Mouse (Mus musculus): ENCODE measurements around the gene Atp2b4. TPM values are rescaled to one million over a fixed set of nuclear protein-coding genes. Genes with fewer than 3 reads are reported as not detected.

Gene Atp2b4
- polyA plus RNA-seq, 1 experiment from 2014 or later: 3.0 TPM

- no peak overlapping the region for H3K4me3 ChIP-seq
- no peaks in the 10 kb centered on the region for H3K9me3 ChIP-seq (replicated peaks)
- no peak for DNase-seq (ENCODE audit: low spot score)
- no peaks in the 10 kb centered on the region for H3K36me3 ChIP-seq
- peaks cover 46% of the 10 kb centered on the region for H3K4me1 ChIP-seq
- whole genome bisulfite sequencing: 53% methylated on average over 5 of the region's 5 CpGs
- peaks cover 20% of the 10 kb centered on the region for H3K27me3 ChIP-seq (ENCODE audit: low read depth, poor library complexity, severe bottlenecking)
- H3K27ac ChIP-seq (replicated peaks): peak overlapping the region; percentile 71
Observed at GRCm38 (mm10) chr1:133821144-133821543, 20.3 kb upstream of the Atp2b4 start.

- H3K4me1 ChIP-seq: peaks cover 36% of the 10 kb centered on the region
- WGBS: 40% methylated on average over 2 of the region's 2 CpGs
- no peaks in the 10 kb centered on the region for H3K9me3 ChIP-seq (replicated peaks)
- H3K27me3 ChIP-seq (ENCODE audit: low read depth, poor library complexity, severe bottlenecking): peaks cover 24% of the 10 kb centered on the region
- no peak for DNase-seq (ENCODE audit: low spot score)
- no peaks in the 10 kb centered on the region for H3K36me3 ChIP-seq
- 0 out of 2 replicates have a peak overlapping the region, but pooled peaks have one; percentile 71 for H3K27ac ChIP-seq (replicated peaks)
- H3K4me3 ChIP-seq: no peak overlapping the region
Observed at GRCm38 (mm10) chr1:133820100-133820499, 19.3 kb upstream of the Atp2b4 start.

- no peak for DNase-seq (ENCODE audit: low spot score)
- Histone ChIP-seq H3K9me3 (replicated peaks) (no peaks in the 10 kb centered on the region), H3K27me3 (ENCODE audit: low read depth, poor library complexity, severe bottlenecking) (peaks cover 24% of the 10 kb centered on the region), H3K4me1 (peaks cover 32% of the 10 kb centered on the region), H3K4me3 (no peak overlapping the region), H3K27ac (replicated peaks) (no peak overlapping the region), H3K36me3 (no peaks in the 10 kb centered on the region)
- 88% methylated on average over 2 of the region's 2 CpGs for WGBS
Observed at GRCm38 (mm10) chr1:133818531-133818930, 17.7 kb upstream of the Atp2b4 start.

- Histone ChIP-seq H3K27me3 (ENCODE audit: low read depth, poor library complexity, severe bottlenecking) (peaks cover 19% of the 10 kb centered on the region), H3K36me3 (no peaks in the 10 kb centered on the region), H3K27ac (replicated peaks) (0 out of 2 replicates have a peak overlapping the region, but pooled peaks have one; percentile 28), H3K4me1 (peaks cover 13% of the 10 kb centered on the region), H3K4me3 (no peak overlapping the region), H3K9me3 (replicated peaks) (no peaks in the 10 kb centered on the region)
- 77% methylated on average over 12 of the region's 12 CpGs for WGBS
- DNase-seq (ENCODE audit: low spot score): no peak
Observed at GRCm38 (mm10) chr1:133815747-133816491, 15.1 kb upstream of the Atp2b4 start.

- Histone ChIP-seq H3K4me3 (no peak overlapping the region), H3K4me1 (no peaks in the 10 kb centered on the region), H3K27me3 (ENCODE audit: low read depth, poor library complexity, severe bottlenecking) (no peaks in the 10 kb centered on the region), H3K27ac (replicated peaks) (no peak overlapping the region), H3K36me3 (no peaks in the 10 kb centered on the region), H3K9me3 (replicated peaks) (no peaks in the 10 kb centered on the region)
- no peak for DNase-seq (ENCODE audit: low spot score)
- whole genome bisulfite sequencing: 69% methylated on average over 5 of the region's 5 CpGs
Observed at GRCm38 (mm10) chr1:133809376-133809775, 8.5 kb upstream of the Atp2b4 start.

- DNase-seq (ENCODE audit: low spot score): no peak
- WGBS: 88% methylated on average over 8 of the region's 8 CpGs
- no peaks in the 10 kb centered on the region for H3K4me1 ChIP-seq
Observed at GRCm38 (mm10) chr1:133808020-133808419, 7.2 kb upstream of the Atp2b4 start.

GRCm38 (mm10) chr1:133801743-133802142 lies 902 bp upstream of the Atp2b4 start:
- DNase-seq (ENCODE audit: low spot score): no peak
- 80% methylated on average over 5 of the region's 5 CpGs for WGBS
- no peaks in the 10 kb centered on the region for H3K9me3 ChIP-seq (replicated peaks)
- H3K27ac ChIP-seq (replicated peaks): no peak overlapping the region
- peaks cover 45% of the 10 kb centered on the region for H3K4me1 ChIP-seq
- H3K27me3 ChIP-seq (ENCODE audit: low read depth, poor library complexity, severe bottlenecking): peaks cover 51% of the 10 kb centered on the region
- no peaks in the 10 kb centered on the region for H3K36me3 ChIP-seq
- no peak overlapping the region for H3K4me3 ChIP-seq

More at GRCm38 (mm10) chr1:133808020-133808419, 7.2 kb upstream of the Atp2b4 start:
- Histone ChIP-seq H3K27ac (replicated peaks) (no peak overlapping the region), H3K4me3 (no peak overlapping the region), H3K36me3 (no peaks in the 10 kb centered on the region), H3K9me3 (replicated peaks) (no peaks in the 10 kb centered on the region), H3K27me3 (ENCODE audit: low read depth, poor library complexity, severe bottlenecking) (peaks cover 8% of the 10 kb centered on the region)

- H3K4me3 ChIP-seq: peak overlapping the region; percentile 73
- H3K27ac ChIP-seq (replicated peaks): peak overlapping the region; percentile 58
- H3K9me3 ChIP-seq (replicated peaks): no peaks in the 10 kb centered on the region
- peaks cover 45% of the 10 kb centered on the region for H3K4me1 ChIP-seq
- H3K27me3 ChIP-seq (ENCODE audit: low read depth, poor library complexity, severe bottlenecking): peaks cover 51% of the 10 kb centered on the region
- WGBS: under 1% methylated on average over 16 of the region's 16 CpGs
- peak; percentile 26 for DNase-seq (ENCODE audit: low spot score)
- no peaks in the 10 kb centered on the region for H3K36me3 ChIP-seq
Observed at GRCm38 (mm10) chr1:133800512-133800911, 329 bp downstream of the Atp2b4 start.

GRCm38 (mm10) chr1:133799686-133800445 lies 975 bp downstream of the Atp2b4 start:
- peaks cover 45% of the 10 kb centered on the region for H3K4me1 ChIP-seq
- peak overlapping the region; percentile 73 for H3K4me3 ChIP-seq
- WGBS: 2% methylated on average over 21 of the region's 21 CpGs
- H3K27me3 ChIP-seq (ENCODE audit: low read depth, poor library complexity, severe bottlenecking): peaks cover 51% of the 10 kb centered on the region
- no peaks in the 10 kb centered on the region for H3K36me3 ChIP-seq
- no peaks in the 10 kb centered on the region for H3K9me3 ChIP-seq (replicated peaks)
- H3K27ac ChIP-seq (replicated peaks): 0 out of 2 replicates have a peak overlapping the region, but pooled peaks have one; percentile 28
- no peak for DNase-seq (ENCODE audit: low spot score)

- 61% methylated on average over 1 of the region's 1 CpGs for WGBS
- H3K27ac ChIP-seq (replicated peaks): peak overlapping the region; percentile 7; the same call in 1 of the 2 replicates
- no peaks in the 10 kb centered on the region for H3K36me3 ChIP-seq
- DNase-seq (ENCODE audit: low spot score): no peak
- no peaks in the 10 kb centered on the region for H3K9me3 ChIP-seq (replicated peaks)
- H3K27me3 ChIP-seq (ENCODE audit: low read depth, poor library complexity, severe bottlenecking): peaks cover 51% of the 10 kb centered on the region
- peak overlapping the region; percentile 73 for H3K4me3 ChIP-seq
- peaks cover 45% of the 10 kb centered on the region for H3K4me1 ChIP-seq
Observed at GRCm38 (mm10) chr1:133798821-133799415, 1.9 kb downstream of the Atp2b4 start.

GRCm38 (mm10) chr1:133797979-133798820 lies 2.6 kb downstream of the Atp2b4 start:
- WGBS: 28% methylated on average over 9 of the region's 9 CpGs

More at GRCm38 (mm10) chr1:133797979-133798820, 2.6 kb downstream of the Atp2b4 start:
- Histone ChIP-seq H3K4me3 (peak overlapping the region; percentile 73), H3K27me3 (ENCODE audit: low read depth, poor library complexity, severe bottlenecking) (peaks cover 44% of the 10 kb centered on the region), H3K4me1 (peaks cover 48% of the 10 kb centered on the region), H3K36me3 (no peaks in the 10 kb centered on the region), H3K27ac (replicated peaks) (peak overlapping the region; percentile 7), H3K9me3 (replicated peaks) (no peaks in the 10 kb centered on the region)
- peak; percentile 28 for DNase-seq (ENCODE audit: low spot score)

Data from midbrain, embryonic 10.5 days (tissue).